Comparison of ENCODE assay signal across 7 mouse cellular contexts in genomic region chr6:124829799-124830700, GRCm38 (mm10). TPM values are rescaled to one million over a fixed set of nuclear protein-coding genes. Genes with fewer than 3 reads are reported as not detected.
DNase-seq lines count a peak whose midpoint lies in the region; ATAC-seq lines count a peak whose summit lies in the region.

No protein-coding gene starts in this region.

- peak; percentile 60 for ATAC-seq in granulocyte monocyte progenitor cell, adult 5-6 weeks (replicated peaks; ENCODE audit: poor library complexity, severe bottlenecking)
- peak; percentile 84 for ATAC-seq in midbrain, embryonic 13.5 days

- DNase-seq in adrenal gland, postnatal 10 days: peak; percentile 95
- DNase-seq in embryonic facial prominence, embryonic 10.5 days (ENCODE audit: low spot score): peak; percentile 94
- peak; percentile 98 for DNase-seq in kidney, adult 11 months
- peak; percentile 87 for DNase-seq in limb, embryonic 10.5 days (ENCODE audit: low spot score)
- peak; percentile 88 for DNase-seq in spleen, adult 12 weeks (ENCODE audit: low spot score)

- peak overlapping the region; percentile 90 for H3K27ac ChIP-seq in embryonic facial prominence, embryonic 10.5 days (replicated peaks)
- H3K27ac ChIP-seq in limb, embryonic 10.5 days: peak overlapping the region; percentile 90
- peak overlapping the region; percentile 92 for H3K27ac ChIP-seq in midbrain, embryonic 13.5 days

- H3K27me3 ChIP-seq in embryonic facial prominence, embryonic 10.5 days (replicated peaks; ENCODE audit: low read depth, poor library complexity, severe bottlenecking): no peaks in the 10 kb centered on the region
- no peaks in the 10 kb centered on the region for H3K27me3 ChIP-seq in limb, embryonic 10.5 days (ENCODE audit: low read depth, poor library complexity, severe bottlenecking)
- no peaks in the 10 kb centered on the region for H3K27me3 ChIP-seq in midbrain, embryonic 13.5 days

- peak overlapping the region; percentile 81 for H3K4me3 ChIP-seq in embryonic facial prominence, embryonic 10.5 days
- peak overlapping the region; percentile 80 for H3K4me3 ChIP-seq in limb, embryonic 10.5 days
- H3K4me3 ChIP-seq in midbrain, embryonic 13.5 days (replicated peaks): peak overlapping the region; percentile 51

- no peaks in the 10 kb centered on the region for H3K9me3 ChIP-seq in embryonic facial prominence, embryonic 10.5 days
- H3K9me3 ChIP-seq in limb, embryonic 10.5 days (replicated peaks): no peaks in the 10 kb centered on the region
- H3K9me3 ChIP-seq in midbrain, embryonic 13.5 days: no peaks in the 10 kb centered on the region

- peak overlapping the region; percentile 69 for H3K9ac ChIP-seq in midbrain, embryonic 13.5 days (replicated peaks)

- peaks cover 65% of the 10 kb centered on the region for H3K36me3 ChIP-seq in embryonic facial prominence, embryonic 10.5 days (replicated peaks)
- peaks cover 64% of the 10 kb centered on the region for H3K36me3 ChIP-seq in limb, embryonic 10.5 days
- peaks cover 32% of the 10 kb centered on the region for H3K36me3 ChIP-seq in midbrain, embryonic 13.5 days

- WGBS in embryonic facial prominence, embryonic 10.5 days: under 1% methylated on average over 38 of the region's 38 CpGs
- under 1% methylated on average over 38 of the region's 38 CpGs for WGBS in limb, embryonic 10.5 days
- under 1% methylated on average over 38 of the region's 38 CpGs for WGBS in midbrain, embryonic 13.5 days

- H3K4me2 ChIP-seq in midbrain, embryonic 13.5 days (replicated peaks): peak overlapping the region; percentile 89

- H3K4me1 ChIP-seq in embryonic facial prominence, embryonic 10.5 days: peaks cover 49% of the 10 kb centered on the region
- peaks cover 43% of the 10 kb centered on the region for H3K4me1 ChIP-seq in limb, embryonic 10.5 days
- H3K4me1 ChIP-seq in midbrain, embryonic 13.5 days (replicated peaks): peaks cover 35% of the 10 kb centered on the region

RNA-seq across cellular contexts. Expression of gene Cdca3, which starts 0.7 kb away (rescaled TPM):
- 10 to 100 TPM; 26.3 to 28.8 TPM for total RNA-seq in adrenal gland, postnatal 10 days (2021)
- 225 and 238 TPM in 2 replicates for polyA plus RNA-seq in embryonic facial prominence, embryonic 10.5 days (2016; fragmentation: Nextera tagmentation; extraction: Ambion mirVana)
- total RNA-seq in granulocyte monocyte progenitor cell, adult 5-6 weeks (2014; fragmentation: Nextera tagmentation): 86.1 and 89.0 TPM in 2 replicates
- 128 and 162 TPM in 2 replicates for total RNA-seq in granulocyte monocyte progenitor cell, adult 5-6 weeks (2017)
- polyA plus RNA-seq in limb, embryonic 10.5 days (2016; fragmentation: Nextera tagmentation; extraction: Ambion mirVana): 243 and 250 TPM in 2 replicates
- polyA plus RNA-seq in midbrain, embryonic 13.5 days (2015; fragmentation: Nextera tagmentation; extraction: Ambion mirVana): 82.7 and 89.5 TPM in 2 replicates

RNA-seq across cellular contexts. Expression of gene Usp5, which starts 0.8 kb away (rescaled TPM):
- 100 to 1,000 TPM in 1 of 2 experiments, 10 to 100 TPM in 1; 89.2 to 111 TPM for total RNA-seq in adrenal gland, postnatal 10 days (2021)
- polyA plus RNA-seq in embryonic facial prominence, embryonic 10.5 days (2016; fragmentation: Nextera tagmentation; extraction: Ambion mirVana): 191 and 212 TPM in 2 replicates
- 88.8 and 89.4 TPM in 2 replicates for total RNA-seq in granulocyte monocyte progenitor cell, adult 5-6 weeks (2014; fragmentation: Nextera tagmentation)
- 93.5 and 98.6 TPM in 2 replicates for total RNA-seq in granulocyte monocyte progenitor cell, adult 5-6 weeks (2017)
- polyA plus RNA-seq in limb, embryonic 10.5 days (2016; fragmentation: Nextera tagmentation; extraction: Ambion mirVana): 200 and 209 TPM in 2 replicates
- polyA plus RNA-seq in midbrain, embryonic 13.5 days (2015; fragmentation: Nextera tagmentation; extraction: Ambion mirVana): 202 and 204 TPM in 2 replicates

RNA-seq across cellular contexts. Expression of gene Gnb3, which starts 10.0 kb away (rescaled TPM):
- 1 to 10 TPM; 7.5 to 9.7 TPM for total RNA-seq in adrenal gland, postnatal 10 days (2021)
- 0.60 and 0.97 TPM in 2 replicates for polyA plus RNA-seq in embryonic facial prominence, embryonic 10.5 days (2016; fragmentation: Nextera tagmentation; extraction: Ambion mirVana)
- not detected in 2 replicates for total RNA-seq in granulocyte monocyte progenitor cell, adult 5-6 weeks (2014; fragmentation: Nextera tagmentation)
- not detected in 2 replicates for total RNA-seq in granulocyte monocyte progenitor cell, adult 5-6 weeks (2017)
- polyA plus RNA-seq in limb, embryonic 10.5 days (2016; fragmentation: Nextera tagmentation; extraction: Ambion mirVana): 0.34 and 0.35 TPM in 2 replicates
- polyA plus RNA-seq in midbrain, embryonic 13.5 days (2015; fragmentation: Nextera tagmentation; extraction: Ambion mirVana): 5.1 and 7.5 TPM in 2 replicates

RNA-seq across cellular contexts. Expression of gene Tpi1, which starts 16.0 kb away (rescaled TPM):
- total RNA-seq in adrenal gland, postnatal 10 days (2021): 100 to 1,000 TPM; 504 to 601 TPM
- polyA plus RNA-seq in embryonic facial prominence, embryonic 10.5 days (2016; fragmentation: Nextera tagmentation; extraction: Ambion mirVana): 829 and 899 TPM in 2 replicates
- total RNA-seq in granulocyte monocyte progenitor cell, adult 5-6 weeks (2014; fragmentation: Nextera tagmentation): 357 and 379 TPM in 2 replicates
- 273 and 305 TPM in 2 replicates for total RNA-seq in granulocyte monocyte progenitor cell, adult 5-6 weeks (2017)
- polyA plus RNA-seq in limb, embryonic 10.5 days (2016; fragmentation: Nextera tagmentation; extraction: Ambion mirVana): 831 and 927 TPM in 2 replicates
- 329 and 343 TPM in 2 replicates for polyA plus RNA-seq in midbrain, embryonic 13.5 days (2015; fragmentation: Nextera tagmentation; extraction: Ambion mirVana)

RNA-seq across cellular contexts. Expression of gene Spsb2, which starts 21.6 kb away (rescaled TPM):
- total RNA-seq in adrenal gland, postnatal 10 days (2021): 10 to 100 TPM; 11.7 to 15.2 TPM
- polyA plus RNA-seq in embryonic facial prominence, embryonic 10.5 days (2016; fragmentation: Nextera tagmentation; extraction: Ambion mirVana): 7.1 and 8.3 TPM in 2 replicates
- 3.1 and 5.2 TPM in 2 replicates for total RNA-seq in granulocyte monocyte progenitor cell, adult 5-6 weeks (2014; fragmentation: Nextera tagmentation)
- total RNA-seq in granulocyte monocyte progenitor cell, adult 5-6 weeks (2017): 4.6 and 10.5 TPM in 2 replicates
- polyA plus RNA-seq in limb, embryonic 10.5 days (2016; fragmentation: Nextera tagmentation; extraction: Ambion mirVana): 4.7 and 6.9 TPM in 2 replicates
- polyA plus RNA-seq in midbrain, embryonic 13.5 days (2015; fragmentation: Nextera tagmentation; extraction: Ambion mirVana): 7.7 and 8.2 TPM in 2 replicates

Comparison
In these comparisons a context has a peak if more than half of its experiments do, and no peak if none do; other contexts are left out.
1. Peak in every context shown above with its lines: DNase-seq, ATAC-seq, H3K4me3 ChIP-seq and H3K27ac ChIP-seq.